Mouse (Mus musculus) small intestine, adult 2 months (tissue): Measurements from ENCODE around the gene Cisd1.

ENCODE experiments used
- CTCF ChIP-seq: fragments of 200-500 bp; IDR thresholded peaks from 2 replicates; pipeline ENCODE4 v1.5.1; 2012; ENCODE audit warnings: low read depth, mild to moderate bottlenecking, control low read depth, inconsistent platforms, low read length, moderate library complexity, mixed read lengths; ENCODE audit not compliant: insufficient replicate concordance, insufficient read length; ENCODE audit errors: extremely low read depth
- POLR2A ChIP-seq: fragments of 200-500 bp; IDR thresholded peaks from 2 replicates; pipeline ENCODE4 v1.6.1; 2012; ENCODE audit warnings: low read depth, mild to moderate bottlenecking, control low read depth, inconsistent platforms, low read length, moderate library complexity

DNA sequence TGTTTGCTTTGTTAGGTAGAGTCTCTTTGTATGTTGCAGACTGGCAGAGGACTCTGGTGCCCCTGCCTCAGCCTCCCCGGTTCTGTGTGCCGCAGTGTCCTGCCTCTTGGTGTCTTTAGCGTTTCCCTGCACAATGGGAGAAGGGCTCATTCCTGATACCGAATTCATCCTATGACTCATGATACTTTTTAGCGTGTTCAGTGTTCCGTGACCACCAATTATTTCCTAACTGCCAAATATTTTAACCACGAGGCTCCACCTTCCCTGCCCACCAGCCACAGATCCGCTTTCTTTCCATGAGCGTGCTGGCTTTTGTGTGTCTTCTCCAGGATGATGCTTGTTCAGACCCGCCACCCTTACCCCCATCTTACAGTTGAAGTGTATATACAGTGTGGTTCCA is 19.1 kb upstream of the Cisd1 start:
- TF ChIP-seq CTCF (no peak), POLR2A (no peak)
